Mouse (Mus musculus): ENCODE results near the gene Ube2n. TPM values are rescaled to one million over a fixed set of nuclear protein-coding genes. Genes with fewer than 3 reads are reported as not detected.

The Ube2n gene
- polyA plus RNA-seq, 1 experiment from 2014 or later = 439 TPM

GRCm38 (mm10) chr10:95587509-95588220, 72.7 kb downstream of the Ube2n start:
- H3K36me3 ChIP-seq (replicated peaks) = no peaks in the 10 kb centered on the region
- no peaks in the 10 kb centered on the region for H3K4me1 ChIP-seq
- no peak overlapping the region for H3K9ac ChIP-seq
- no peaks in the 10 kb centered on the region for H3K27me3 ChIP-seq
- no peak overlapping the region for H3K27ac ChIP-seq
- no peak overlapping the region for H3K4me3 ChIP-seq (replicated peaks)
- no peaks in the 10 kb centered on the region for H3K9me3 ChIP-seq
- no peak overlapping the region for H3K4me2 ChIP-seq
- WGBS = 38% methylated on average over 8 of the region's 8 CpGs
- no peak for ATAC-seq (ENCODE audit: low FRiP score)

GRCm38 (mm10) chr10:95589196-95589595, 74.3 kb downstream of the Ube2n start:
- Histone ChIP-seq H3K4me1 (no peaks in the 10 kb centered on the region), H3K4me2 (no peak overlapping the region), H3K36me3 (replicated peaks) (no peaks in the 10 kb centered on the region), H3K27ac (no peak overlapping the region), H3K9me3 (no peaks in the 10 kb centered on the region), H3K4me3 (replicated peaks) (no peak overlapping the region), H3K9ac (no peak overlapping the region), H3K27me3 (peaks cover 13% of the 10 kb centered on the region)
- WGBS = 91% methylated on average over 4 of the region's 4 CpGs
- no peak for ATAC-seq (ENCODE audit: low FRiP score)

- no peak overlapping the region for H3K9ac ChIP-seq
- no peak overlapping the region for H3K4me3 ChIP-seq (replicated peaks)
- ATAC-seq (ENCODE audit: low FRiP score) = no peak
- WGBS = 91% methylated on average over 6 of the region's 6 CpGs
- H3K27ac ChIP-seq = no peak overlapping the region
- H3K36me3 ChIP-seq (replicated peaks) = no peaks in the 10 kb centered on the region
- no peaks in the 10 kb centered on the region for H3K9me3 ChIP-seq
- peaks cover 2% of the 10 kb centered on the region; the same call in 1 of the 2 replicates for H3K4me1 ChIP-seq
- H3K27me3 ChIP-seq = peaks cover 23% of the 10 kb centered on the region
- H3K4me2 ChIP-seq = no peak overlapping the region
These were observed 75.3 kb downstream of the Ube2n start for GRCm38 (mm10) chr10:95590196-95590595.

GRCm38 (mm10) chr10:95591257-95591656, 76.3 kb downstream of the Ube2n start:
- no peaks in the 10 kb centered on the region for H3K9me3 ChIP-seq
- H3K4me2 ChIP-seq = no peak overlapping the region
- no peak overlapping the region for H3K27ac ChIP-seq
- 86% methylated on average over 4 of the region's 4 CpGs for WGBS
- peaks cover 29% of the 10 kb centered on the region for H3K27me3 ChIP-seq
- no peak overlapping the region for H3K9ac ChIP-seq
- ATAC-seq (ENCODE audit: low FRiP score) = no peak
- H3K36me3 ChIP-seq (replicated peaks) = no peaks in the 10 kb centered on the region
- H3K4me1 ChIP-seq = peaks cover 13% of the 10 kb centered on the region
- no peak overlapping the region for H3K4me3 ChIP-seq (replicated peaks)

GRCm38 (mm10) chr10:95594414-95594813, 79.5 kb downstream of the Ube2n start:
- 35% methylated on average over 11 of the region's 11 CpGs for WGBS
- no peak overlapping the region for H3K27ac ChIP-seq
- H3K4me1 ChIP-seq = peaks cover 15% of the 10 kb centered on the region
- H3K4me2 ChIP-seq = no peak overlapping the region
- no peaks in the 10 kb centered on the region for H3K36me3 ChIP-seq (replicated peaks)
- no peaks in the 10 kb centered on the region for H3K9me3 ChIP-seq
- no peak overlapping the region for H3K4me3 ChIP-seq (replicated peaks)
- no peak for ATAC-seq (ENCODE audit: low FRiP score)
- H3K27me3 ChIP-seq = peaks cover 49% of the 10 kb centered on the region
- no peak overlapping the region for H3K9ac ChIP-seq

Small RNAs within 50 kb of the gene (microRNA-seq; reads per million reads assigned to microRNA genes)
- gene Mir3058 = 19.7 reads per million, percentile 34 among the genes with 10 or more reads in this experiment

Other genes with a start within 250 kb of the Ube2n start
- 13.3 and 14.2 TPM in 2 replicates for gene Cradd, start 191.0 kb upstream of the Ube2n start, polyA plus RNA-seq (2016; fragmentation: Nextera tagmentation; extraction: Ambion mirVana)
- gene Socs2, start 98.0 kb upstream of the Ube2n start, polyA plus RNA-seq (2016; fragmentation: Nextera tagmentation; extraction: Ambion mirVana) = 73.4 and 74.1 TPM in 2 replicates
- gene Mrpl42, start 13.2 kb upstream of the Ube2n start, polyA plus RNA-seq (2016; fragmentation: Nextera tagmentation; extraction: Ambion mirVana) = 297 and 314 TPM in 2 replicates
- 107 and 108 TPM in 2 replicates for gene Nudt4, start 49.0 kb downstream of the Ube2n start, polyA plus RNA-seq (2016; fragmentation: Nextera tagmentation; extraction: Ambion mirVana)
- gene Anapc15-ps, start 158.3 kb downstream of the Ube2n start, polyA plus RNA-seq (2016; fragmentation: Nextera tagmentation; extraction: Ambion mirVana) = not detected in 2 replicates

Data from forebrain, embryonic 12.5 days (tissue).